Mouse (Mus musculus) common myeloid progenitor, adult 5-6 weeks (primary cell): Measurements from ENCODE around the gene Pdlim5. TPM values are rescaled to one million over a fixed set of nuclear protein-coding genes. Genes with fewer than 3 reads are reported as not detected.
"Not testable (repeated sequence)": the region's sequence is repeated elsewhere in the genome, so short reads cannot be mapped to it uniquely, and the experiment has no call there.

Experiments used
- ATAC-seq: replicated peaks from 2 replicates; pipeline ENCODE4 v1.8.0; 2016; ENCODE audit warnings: low read depth, mild to moderate bottlenecking, moderate TSS enrichment, inconsistent platforms; ENCODE audit not compliant: poor library complexity, severe bottlenecking
- total RNA-seq: library from RNA; stranded (forward); fragments of 200-1000, 187-1606 nt; gene quantifications from 2 replicates; pipeline ENCODE4 v1.2.3, GENCODE M21; 2017

Gene Pdlim5
- total RNA-seq: 17.2 and 18.5 TPM in 2 replicates

DNA sequence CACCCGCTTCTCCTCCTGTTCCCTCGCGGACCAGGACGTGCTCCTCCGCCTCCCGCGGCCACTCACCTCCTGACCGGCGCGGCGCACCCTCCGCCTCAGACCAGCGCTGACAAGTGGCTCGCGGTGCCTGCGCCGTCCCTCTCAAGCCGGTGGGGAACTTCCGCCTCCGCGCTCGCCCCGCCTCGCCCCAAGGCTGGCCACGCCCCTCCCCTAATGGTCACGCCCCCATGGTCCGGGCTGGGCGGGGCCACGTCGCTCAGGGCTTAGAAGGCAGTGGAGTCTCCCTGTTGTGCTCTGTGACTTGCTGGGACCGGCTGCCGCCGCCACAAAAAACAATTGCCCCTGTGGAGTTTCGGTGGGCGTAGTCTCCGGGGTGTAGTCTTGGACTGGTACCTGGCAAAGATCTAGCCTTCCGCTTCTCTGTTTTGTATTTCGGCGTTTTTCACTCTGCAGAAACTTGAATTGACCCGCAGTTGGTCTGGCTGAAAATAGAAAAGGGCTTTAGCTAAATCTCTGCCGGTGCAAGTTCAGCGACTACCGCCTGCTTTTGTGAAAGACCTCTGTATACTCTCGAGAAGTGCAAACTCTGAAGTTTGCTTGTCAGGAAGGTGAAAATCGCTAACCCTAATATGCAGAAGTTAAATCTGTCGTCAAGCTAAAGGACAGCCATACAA lies at the start of gene Pdlim5:
TSS of gene Pdlim5 (minus strand) at position 177 of the 674 bp plus-strand sequence.
- peak; percentile 82 for ATAC-seq

DNA sequence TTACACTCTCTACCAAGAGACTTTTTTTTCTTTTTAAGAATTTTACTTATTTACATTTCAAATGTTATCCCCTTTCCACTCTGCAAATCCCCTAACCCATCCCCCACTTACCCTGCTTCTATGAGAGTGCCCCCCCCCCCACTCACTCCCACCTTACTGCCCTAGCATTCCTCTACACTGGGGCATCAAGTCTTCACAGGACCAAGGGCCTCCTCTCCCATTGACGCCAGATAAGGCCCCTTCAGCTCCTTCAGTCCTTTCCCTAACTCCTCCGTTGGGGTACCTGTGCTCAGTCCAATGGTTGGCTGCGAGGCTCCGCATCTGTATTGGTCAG lies 48.2 kb upstream of the Pdlim5 start:
- no peak for ATAC-seq

DNA sequence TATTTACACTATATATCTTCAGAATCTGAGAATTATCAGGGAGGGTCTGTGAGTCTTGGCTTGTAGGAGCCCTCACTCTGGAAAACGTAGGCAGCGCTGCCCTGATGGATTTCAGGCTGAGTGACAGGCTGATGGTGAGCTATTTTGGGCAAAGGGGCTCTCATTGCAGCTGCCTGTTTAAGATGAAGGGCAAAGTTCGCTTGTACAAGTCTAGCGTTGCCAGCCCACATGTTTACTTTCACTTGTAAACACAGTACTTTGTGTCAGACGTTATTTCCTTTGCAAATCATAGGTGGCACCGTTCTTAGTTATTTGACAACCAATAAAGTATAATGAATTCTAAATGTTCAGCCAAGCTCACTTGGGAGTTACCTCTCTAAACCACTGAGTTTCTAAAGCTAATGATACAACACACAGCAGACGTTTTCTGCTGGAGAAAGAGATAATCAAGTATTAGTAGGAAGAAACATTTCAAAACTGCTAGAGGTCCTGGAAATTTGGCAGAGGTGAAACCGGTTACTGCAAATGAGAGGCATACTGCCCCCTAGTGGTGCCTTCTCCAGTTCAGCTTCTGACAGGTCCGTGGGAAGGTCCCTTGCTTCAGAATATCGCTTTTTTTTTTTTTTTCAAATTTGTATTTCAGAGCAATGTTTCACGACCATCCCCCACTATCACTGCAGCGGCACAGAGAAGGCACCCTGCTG lies 47.7 kb upstream of the Pdlim5 start:
- ATAC-seq: peak; percentile 94

DNA sequence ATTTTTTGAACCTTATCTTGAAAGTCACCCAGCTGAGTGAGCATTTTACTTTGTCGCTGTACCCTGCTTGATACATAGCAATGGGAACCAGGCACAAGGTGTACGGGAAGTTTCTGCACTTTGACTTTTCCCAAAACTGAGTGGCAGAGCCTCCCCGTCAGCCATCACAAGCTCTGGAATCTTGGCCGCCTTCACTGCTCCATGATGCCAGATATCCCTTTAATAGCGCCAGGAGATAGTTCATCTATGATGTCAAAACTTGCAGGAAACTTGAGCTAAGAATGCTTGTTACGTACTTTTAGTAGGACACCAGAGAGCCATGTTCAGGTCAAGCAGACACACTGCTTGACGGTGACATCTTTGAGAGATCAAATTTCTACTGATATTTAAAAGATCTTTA lies 46.7 kb upstream of the Pdlim5 start:
- no peak for ATAC-seq

DNA sequence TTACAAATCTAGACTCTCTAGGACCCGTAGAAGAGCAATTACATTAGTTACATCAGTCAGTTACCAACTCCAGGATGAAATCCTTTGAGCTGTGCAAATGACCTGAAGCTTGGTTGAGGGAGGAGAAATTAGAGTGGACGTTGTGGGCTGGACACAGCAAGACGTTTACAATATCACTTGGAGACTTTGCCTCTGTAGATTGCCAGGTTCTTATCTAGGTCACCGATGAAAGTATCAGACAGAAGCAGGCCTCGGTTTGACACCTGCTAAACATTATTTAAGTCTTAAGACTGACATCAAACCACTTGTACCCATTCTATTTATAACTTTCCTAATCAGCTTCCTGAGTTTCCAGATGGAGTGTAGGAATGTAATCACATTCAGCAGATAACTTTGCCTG lies 45.6 kb upstream of the Pdlim5 start:
- no peak for ATAC-seq

DNA sequence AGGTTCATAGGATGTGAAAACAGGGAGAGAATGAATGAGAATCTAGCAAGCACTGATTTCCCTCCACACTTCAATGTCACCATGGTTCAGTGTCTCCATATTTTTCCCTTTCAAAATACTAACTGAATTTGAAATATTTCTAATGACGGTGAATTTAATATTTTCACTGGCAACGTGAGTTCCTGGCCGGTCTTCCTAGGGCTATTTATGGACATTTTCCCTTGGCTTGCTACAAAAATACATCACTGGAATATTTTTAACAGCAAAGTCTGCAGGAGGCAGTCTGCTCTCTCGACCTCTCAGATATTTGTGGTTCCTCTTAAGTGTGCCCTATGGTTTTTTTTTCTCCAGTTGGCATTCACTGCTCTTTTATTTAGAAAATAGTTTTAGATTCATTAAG lies 44.7 kb upstream of the Pdlim5 start:
- ATAC-seq: no peak

DNA sequence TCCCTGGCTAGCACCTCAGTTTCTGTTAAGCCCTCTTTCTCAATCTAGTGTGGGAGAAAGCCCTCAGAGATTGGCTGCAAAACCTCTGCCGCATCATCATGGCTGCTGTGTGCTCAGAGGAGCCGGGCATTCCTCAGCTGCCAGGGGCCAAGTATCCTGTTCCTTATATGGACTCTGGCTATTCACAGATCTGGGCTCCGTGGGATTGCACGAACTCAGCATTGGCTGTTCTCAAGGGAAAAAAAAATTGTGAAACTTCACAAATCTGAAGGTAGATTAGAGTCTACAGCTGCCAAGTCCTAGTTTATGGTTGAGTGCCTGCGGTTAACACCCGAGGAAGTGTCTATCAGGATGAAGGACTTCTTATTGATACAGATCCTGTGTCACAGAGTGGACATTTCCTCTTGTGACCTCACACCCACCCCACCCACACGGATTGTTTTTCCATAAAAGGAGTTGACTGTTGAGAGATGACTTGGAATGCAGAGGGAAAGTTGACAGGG lies 44.1 kb upstream of the Pdlim5 start:
- peak; percentile 37 for ATAC-seq

DNA sequence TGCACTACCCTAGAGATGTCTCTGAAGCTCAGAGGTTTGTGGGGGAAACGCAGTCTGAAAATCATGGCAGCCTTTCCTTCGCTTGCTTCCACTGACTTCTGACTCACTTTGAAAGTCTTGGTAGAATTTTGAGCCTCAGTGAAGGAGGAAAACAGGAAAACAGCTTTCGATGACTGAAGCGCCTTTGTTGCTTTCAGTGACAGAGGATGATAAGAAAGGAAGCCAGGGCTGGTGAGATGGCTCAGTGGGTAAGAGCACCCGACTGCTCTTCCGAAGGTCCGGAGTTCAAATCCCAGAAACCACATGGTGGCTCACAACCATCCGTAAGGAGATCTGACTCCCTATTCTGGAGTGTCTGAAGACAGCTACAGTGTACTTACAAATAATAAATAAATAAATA lies 43.1 kb upstream of the Pdlim5 start:
- not testable (repeated sequence) for ATAC-seq

DNA sequence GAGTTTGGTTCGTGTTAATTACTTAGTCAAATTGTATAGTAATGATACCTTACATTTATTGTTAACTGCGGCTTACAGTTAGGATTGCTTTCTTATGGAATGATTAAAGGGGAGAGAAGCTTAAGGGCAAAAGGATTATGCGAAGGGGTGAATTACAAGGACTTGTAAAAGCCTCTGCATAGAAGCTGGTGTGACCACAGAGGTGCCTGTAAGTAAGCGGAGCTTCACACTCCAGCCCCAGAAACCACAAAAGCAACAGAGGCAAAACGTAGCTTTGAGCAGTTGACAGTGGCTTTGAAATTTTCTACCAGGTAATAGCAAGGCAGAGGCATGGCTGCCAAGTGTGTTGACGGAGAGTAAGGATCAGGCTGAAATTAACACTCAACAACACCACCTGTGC lies 41.3 kb upstream of the Pdlim5 start:
- ATAC-seq: no peak

DNA sequence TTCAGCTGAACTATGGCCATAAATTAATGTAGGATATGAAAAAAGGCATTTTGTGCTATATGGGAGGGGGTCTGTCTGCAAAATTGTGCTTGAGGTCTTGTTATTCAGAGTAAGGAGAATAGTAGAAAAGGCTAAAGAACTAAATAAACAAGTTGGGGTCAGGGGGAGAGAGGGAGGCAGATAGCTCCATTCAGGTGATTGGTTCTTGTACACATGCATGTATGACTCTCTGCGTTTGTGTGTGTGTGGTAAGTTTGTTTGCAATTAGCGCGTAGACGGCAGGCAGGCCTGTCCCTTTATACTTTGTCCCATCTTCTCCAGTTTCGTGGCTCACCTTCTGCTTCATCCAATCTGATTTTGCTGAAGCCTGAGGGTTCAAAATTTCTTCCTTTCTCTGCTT lies 40.7 kb upstream of the Pdlim5 start:
- ATAC-seq: no peak

DNA sequence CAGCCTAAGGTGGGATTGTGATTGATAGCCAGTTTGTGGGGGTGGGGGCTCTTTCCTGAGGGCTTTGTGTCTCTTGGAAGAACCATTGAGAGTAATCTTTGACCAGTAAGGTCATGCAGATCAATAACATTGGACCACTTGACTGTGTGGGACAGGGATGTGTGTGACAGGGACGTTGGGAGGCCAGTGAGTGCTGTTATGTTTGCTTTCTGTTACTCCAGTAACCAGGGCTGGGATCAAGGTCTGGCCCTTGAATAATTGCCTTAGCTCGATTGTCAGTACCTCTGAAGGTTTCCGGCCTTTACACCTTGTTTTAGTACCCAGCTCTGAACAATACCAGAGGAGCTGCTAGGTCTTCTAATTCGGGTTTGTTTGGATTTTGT lies 39.3 kb upstream of the Pdlim5 start:
- no peak for ATAC-seq

DNA sequence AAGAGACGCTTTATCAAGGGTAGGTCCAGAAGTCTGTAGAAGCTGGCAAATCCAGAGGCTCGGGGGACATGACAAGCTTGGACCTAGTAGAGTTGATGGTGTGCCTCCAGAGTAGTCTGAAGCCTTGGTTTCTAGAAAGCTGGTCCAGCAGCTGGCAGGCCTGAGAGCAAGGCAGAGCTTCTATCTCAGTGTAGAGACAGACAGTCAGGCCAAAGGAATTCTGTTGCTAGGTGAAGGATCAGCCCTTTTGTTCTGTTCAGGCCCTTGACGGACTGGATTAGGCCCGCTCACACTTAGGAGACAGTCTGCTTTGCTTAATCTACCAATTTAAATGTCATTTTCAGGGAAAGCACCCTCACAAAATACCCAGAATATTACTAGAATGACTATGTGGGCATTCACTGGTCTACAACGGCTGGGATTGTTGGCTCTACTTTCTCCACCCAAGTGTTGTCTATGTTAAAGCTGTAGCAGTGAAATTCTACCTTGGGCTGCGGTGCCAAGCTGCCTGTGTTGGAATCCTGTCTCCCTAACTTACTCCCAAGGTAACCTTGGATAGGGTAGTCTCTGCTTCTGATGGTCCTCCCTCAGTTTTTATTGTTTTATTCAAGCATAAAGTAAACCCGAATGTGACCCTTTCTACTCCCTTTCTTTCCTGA lies 38.8 kb upstream of the Pdlim5 start:
- ATAC-seq: no peak

DNA sequence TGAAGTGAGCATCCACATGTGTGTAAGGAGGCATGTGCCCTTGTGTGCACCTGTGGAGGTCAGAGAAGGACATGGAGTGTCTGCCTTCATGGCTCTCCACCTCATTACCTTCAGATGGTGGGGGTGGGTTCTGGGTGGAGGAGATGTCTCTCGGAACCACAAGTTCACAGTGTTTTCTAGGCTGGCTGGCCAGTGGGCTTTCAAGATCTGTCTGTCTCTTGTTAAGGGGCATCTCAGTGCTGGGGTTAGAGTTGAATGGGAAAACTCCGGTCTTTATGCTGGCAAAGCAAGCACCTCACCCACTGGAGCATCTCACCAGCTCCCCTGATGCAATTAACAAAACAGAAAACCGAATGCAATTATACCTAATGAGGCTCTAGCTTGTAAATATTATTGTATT lies 36.0 kb upstream of the Pdlim5 start:
- no peak for ATAC-seq

DNA sequence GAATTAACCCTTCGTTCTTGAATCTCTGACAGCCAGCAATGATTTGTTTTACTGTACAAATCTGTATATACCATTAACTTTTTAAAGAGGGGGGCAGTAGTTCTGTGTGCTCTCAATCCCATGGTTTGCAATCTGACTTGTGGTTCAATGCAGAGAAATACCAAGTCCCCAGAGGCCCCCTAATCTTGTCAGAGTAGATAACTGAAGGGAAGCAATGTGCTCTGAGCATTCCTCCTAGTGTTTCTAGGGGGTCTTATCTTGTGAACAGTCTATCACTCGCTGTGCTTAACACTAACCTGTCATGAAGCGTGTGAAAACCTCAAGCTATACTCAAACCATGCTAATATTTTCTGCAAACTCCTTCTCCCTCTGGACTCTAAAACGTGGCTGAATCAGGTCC lies 34.6 kb upstream of the Pdlim5 start:
- ATAC-seq: no peak

DNA sequence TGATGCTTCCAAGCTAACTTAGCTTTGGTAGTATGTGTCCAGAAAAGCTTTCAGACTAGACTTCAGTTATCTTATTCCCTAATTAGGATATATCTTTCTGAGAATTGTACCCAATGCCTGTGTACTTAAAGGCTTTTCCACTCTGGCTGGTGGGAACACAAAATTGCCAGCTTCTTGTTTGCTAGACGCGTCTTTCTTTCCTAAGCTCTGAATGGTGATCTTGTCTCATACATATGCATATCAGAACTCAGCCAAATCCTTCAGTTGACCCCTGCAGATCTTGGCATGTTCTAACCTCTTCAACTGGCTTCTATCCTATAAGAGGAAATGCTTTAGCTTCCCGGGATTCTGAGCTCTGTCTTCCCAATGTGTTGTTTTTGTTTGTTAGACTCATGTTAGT lies 31.3 kb upstream of the Pdlim5 start:
- no peak for ATAC-seq

DNA sequence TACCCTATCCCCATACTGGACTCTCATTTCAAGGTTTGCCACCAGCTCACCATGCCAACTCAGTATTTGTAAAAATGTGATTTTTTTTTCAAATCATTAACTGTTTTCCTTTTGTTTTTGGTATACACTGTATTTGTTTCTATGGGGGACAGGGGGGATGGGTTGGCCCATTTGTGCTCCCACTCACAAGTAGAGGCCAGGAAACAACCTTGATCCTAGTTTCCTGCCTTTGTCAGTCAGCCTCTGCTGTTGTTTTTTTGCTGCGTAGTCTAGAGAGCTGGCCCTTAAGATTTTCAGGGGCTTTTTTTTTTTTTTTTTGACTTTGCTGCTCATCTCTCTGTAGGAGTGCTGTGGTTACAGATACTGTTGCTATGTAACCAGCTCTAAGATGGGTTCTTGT lies 28.6 kb upstream of the Pdlim5 start:
- ATAC-seq: no peak

DNA sequence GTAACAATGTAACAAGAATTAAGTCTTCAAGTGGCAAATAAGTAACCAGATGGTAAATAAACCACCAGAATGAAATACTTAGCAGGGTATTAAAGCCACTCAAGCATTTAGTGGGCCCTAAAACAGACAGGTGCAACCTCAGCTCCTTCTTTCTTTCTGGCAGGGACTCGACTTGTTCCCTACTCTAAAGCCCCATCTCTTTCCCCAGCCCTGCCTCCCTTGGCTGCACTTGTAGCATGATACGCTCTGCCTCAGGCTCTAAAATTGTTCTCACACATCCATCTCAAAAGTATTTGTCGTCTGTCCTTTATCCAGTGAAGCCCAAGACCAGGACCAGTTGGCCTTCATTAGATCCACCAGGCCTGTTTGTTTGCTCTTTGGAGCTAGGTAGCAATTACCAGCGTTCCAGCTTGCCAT lies 28.0 kb upstream of the Pdlim5 start:
- ATAC-seq: no peak

DNA sequence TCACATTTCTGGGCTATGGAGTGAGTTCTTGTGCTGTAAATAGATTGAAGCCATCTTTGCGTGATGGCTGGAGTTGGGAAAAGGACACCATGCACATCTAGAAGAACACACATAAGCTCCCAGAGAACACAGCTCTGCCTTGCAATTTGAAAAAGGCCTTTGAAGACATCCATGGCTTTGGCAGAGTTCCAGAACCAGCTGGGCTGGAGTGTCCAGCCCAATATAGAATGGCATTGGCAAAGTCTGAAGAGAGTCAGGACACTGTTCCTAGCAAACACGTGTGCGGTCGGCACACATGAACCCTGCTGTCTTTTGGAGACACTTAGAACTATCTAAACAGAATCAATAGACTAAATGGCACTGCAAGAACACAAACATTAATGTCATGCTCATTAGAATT lies 26.7 kb upstream of the Pdlim5 start:
- ATAC-seq: no peak

DNA sequence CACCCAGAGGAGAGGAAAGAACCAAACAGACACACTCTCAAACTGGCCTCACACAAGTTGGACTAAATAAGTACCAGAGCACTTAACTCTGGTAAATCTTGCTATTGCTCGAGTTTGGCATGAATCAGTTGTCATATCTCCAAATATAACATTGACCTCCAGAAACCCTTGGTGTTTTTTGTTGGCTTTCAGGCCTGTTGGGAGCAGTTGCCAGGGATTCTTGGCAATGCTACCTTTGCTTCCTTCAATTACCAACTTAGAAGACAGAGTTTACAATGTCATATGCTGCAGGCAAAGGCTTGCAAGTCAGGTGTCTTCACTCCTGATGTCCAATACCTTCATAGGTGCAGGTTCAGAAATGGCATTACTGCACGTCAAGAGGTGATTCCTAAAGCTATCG lies 26.0 kb upstream of the Pdlim5 start:
- ATAC-seq: no peak

DNA sequence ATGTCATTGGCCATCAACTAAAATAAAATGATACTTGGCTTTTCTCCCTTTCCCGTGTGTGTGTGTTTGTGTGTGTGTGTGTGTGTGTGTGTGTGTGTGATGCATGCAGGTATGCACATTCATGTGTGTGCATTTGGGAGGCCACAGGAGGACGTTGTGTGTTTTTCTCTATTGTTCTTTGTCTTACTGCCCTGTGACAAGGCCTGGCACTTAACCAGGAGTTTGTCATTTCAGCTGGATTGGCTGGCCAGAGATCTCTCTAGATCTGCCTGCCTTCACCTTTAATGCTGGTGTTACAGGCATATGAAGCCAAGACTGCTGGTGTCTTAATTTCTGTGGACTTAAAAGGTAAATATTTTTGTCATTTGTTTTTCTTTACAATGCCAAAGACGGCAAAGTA lies 22.5 kb upstream of the Pdlim5 start:
- ATAC-seq: no peak

DNA sequence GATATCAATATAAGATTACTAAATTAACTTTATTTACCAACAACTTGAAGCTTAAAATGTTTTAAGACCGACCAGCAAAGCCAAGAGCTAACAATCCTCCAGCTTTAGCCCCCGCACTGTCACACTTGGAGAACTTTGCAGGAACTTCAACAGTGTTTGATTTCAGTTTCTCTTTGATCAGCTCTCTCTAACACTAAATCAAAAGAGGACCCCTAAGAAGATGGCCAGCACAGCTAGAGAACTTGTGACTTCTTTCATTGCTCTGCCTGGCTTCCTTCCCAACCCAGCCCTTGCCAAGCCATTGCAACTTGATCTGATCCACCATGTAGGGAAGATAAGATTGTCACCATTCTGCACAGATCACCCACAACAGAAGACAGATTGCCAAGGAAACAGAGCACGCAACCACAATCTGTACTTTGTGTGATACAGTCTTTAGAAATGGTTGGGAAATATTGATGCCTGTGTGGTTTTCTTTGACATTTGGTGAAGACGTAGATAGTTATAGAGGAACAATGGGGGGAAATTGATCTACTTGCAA lies 17.9 kb upstream of the Pdlim5 start:
- ATAC-seq: peak; percentile 77
